Mouse (Mus musculus) ES-Bruce4 (cell line): ENCODE measurements around the gene Odf3b. TPM values are rescaled to one million over a fixed set of nuclear protein-coding genes. Genes with fewer than 3 reads are reported as not detected.
A peak's percentile ranks its signal among the peaks of the same experiment; 100 is the strongest.

Source experiments
- H3K27ac ChIP-seq: 2 replicates; pipeline ENCODE4 v1.5.1; 2012; ENCODE audit warnings: low read length, inconsistent platforms; ENCODE audit not compliant: insufficient read depth
- H3K27me3 ChIP-seq: 2 replicates; pipeline ENCODE4 v1.6.1; 2012; ENCODE audit warnings: mild to moderate bottlenecking, low read length, inconsistent platforms; ENCODE audit not compliant: control insufficient read depth, poor library complexity, insufficient read depth, severe bottlenecking
- H3K36me3 ChIP-seq: 2 replicates; pipeline ENCODE4 v1.6.1; 2012; ENCODE audit warnings: inconsistent platforms, mild to moderate bottlenecking, low read length, moderate library complexity; ENCODE audit not compliant: control insufficient read depth, poor library complexity, insufficient read depth, severe bottlenecking
- H3K4me1 ChIP-seq: one replicate; pipeline ENCODE4 v1.8.1; 2011; ENCODE audit warnings: low read length; ENCODE audit not compliant: control insufficient read depth, insufficient read depth
- H3K4me3 ChIP-seq: 2 replicates; pipeline ENCODE4 v1.5.1; 2011; ENCODE audit warnings: low read depth, mild to moderate bottlenecking, low read length
- H3K9ac ChIP-seq: 2 replicates; pipeline ENCODE4 v1.6.1; 2012; ENCODE audit warnings: low read depth, mild to moderate bottlenecking, inconsistent platforms; ENCODE audit not compliant: poor library complexity, severe bottlenecking
- H3K9me3 ChIP-seq: replicated peaks from 2 replicates; pipeline ENCODE4 v1.6.1; 2012; ENCODE audit warnings: mild to moderate bottlenecking, low read length, inconsistent platforms; ENCODE audit not compliant: control insufficient read depth, poor library complexity, insufficient read depth, severe bottlenecking
- CTCF ChIP-seq: IDR thresholded peaks from one replicate; pipeline ENCODE4 v1.8.1; 2011; ENCODE audit warnings: low read depth, low read length
- EP300 ChIP-seq: IDR thresholded peaks from 2 replicates; pipeline ENCODE4 v1.6.1; 2011; ENCODE audit warnings: low read depth, low read length; ENCODE audit not compliant: insufficient read depth
- POLR2A ChIP-seq: IDR thresholded peaks from one replicate; pipeline ENCODE4 v1.8.1; 2011; ENCODE audit warnings: low read length; ENCODE audit not compliant: insufficient read depth
- polyA plus RNA-seq: library from polyadenylated mRNA; stranded (reverse); fragments of >200 nt; gene quantifications from 2 replicates; pipeline ENCODE4 v1.2.4, GENCODE M21; 2011; ENCODE audit warnings: low read depth; ENCODE audit not compliant: missing spikeins, insufficient read depth, insufficient read length

Odf3b gene
- polyA plus RNA-seq, 1 experiment = 2.6 TPM

DNA sequence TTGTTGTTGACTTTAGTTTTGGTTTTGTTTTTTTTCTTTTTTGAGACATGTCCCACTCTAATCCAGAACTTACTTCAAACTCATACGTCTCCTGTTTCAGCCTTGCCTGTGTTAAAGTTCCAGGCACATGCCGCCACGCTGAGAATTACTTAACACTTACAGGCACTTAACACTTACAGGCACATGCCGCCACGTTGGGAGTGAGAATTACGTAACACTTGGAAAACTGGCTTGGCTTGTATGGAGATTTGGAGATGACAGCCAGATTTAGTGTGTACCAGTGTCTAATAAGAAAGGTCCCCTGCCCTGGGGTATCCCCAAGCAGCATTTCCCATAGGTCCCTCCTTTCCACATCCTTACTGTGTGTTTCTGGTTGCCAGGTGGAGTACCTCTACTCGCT, 16.0 kb downstream of the Odf3b start:
- Histone ChIP-seq H3K4me1 (no peaks in the 10 kb centered on the region), H3K9me3 (no peaks in the 10 kb centered on the region), H3K36me3 (peaks cover 79% of the 10 kb centered on the region), H3K9ac (no peak overlapping the region), H3K27ac (no peak overlapping the region), H3K27me3 (no peaks in the 10 kb centered on the region), H3K4me3 (no peak overlapping the region)
- TF ChIP-seq POLR2A (no peak), CTCF (no peak), EP300 (no peak)

DNA sequence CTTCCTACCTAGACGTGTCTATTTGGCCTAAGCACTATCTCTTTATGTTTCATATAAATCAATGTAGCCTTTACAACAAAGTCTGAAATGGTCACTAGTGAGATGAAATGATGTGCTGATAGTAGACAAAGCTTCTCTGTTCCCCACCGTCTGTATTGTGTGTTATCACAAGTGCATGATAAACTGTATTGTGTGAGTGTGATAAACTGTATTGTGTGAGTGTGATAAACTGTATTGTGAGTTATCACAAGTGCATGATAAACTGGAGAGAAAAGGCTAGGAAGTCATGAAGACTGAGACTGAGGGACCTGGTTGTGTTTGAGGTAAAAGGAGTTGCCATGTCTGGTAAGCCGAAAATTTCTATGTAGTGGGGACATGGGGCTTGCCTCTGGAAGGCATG, 20.3 kb downstream of the Odf3b start:
- no peaks in the 10 kb centered on the region for H3K27me3 ChIP-seq
- no peak overlapping the region for H3K4me3 ChIP-seq
- TF ChIP-seq CTCF (no peak), POLR2A (no peak), EP300 (no peak)
- peaks cover 2% of the 10 kb centered on the region for H3K4me1 ChIP-seq
- H3K36me3 ChIP-seq = peaks cover 40% of the 10 kb centered on the region
- H3K9me3 ChIP-seq = no peaks in the 10 kb centered on the region
- no peak overlapping the region for H3K27ac ChIP-seq
- no peak overlapping the region for H3K9ac ChIP-seq

DNA sequence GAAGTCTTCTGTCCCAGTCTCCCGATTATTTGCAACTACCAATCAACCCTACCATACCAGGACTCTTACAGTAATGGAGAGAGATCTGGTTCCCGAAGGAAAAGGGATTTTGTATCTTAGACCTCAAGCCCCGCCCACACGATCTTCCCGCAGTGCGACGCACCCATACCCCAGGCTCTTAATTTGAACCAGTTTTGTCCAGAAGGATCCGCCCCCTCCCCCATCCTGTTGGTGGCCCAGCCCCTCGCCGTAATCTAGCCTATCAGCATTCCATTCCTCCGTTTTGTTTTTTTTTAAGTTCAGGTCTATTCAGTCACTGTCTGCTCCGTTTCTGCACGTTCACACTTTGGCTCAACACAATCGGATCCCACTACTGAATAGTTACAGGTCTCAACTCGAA, 22.7 kb downstream of the Odf3b start:
- H3K27me3 ChIP-seq = no peaks in the 10 kb centered on the region
- H3K9me3 ChIP-seq = no peaks in the 10 kb centered on the region
- peak overlapping the region; percentile 98 for H3K4me3 ChIP-seq
- H3K27ac ChIP-seq = peak overlapping the region; percentile 67
- TF ChIP-seq EP300 = peak; percentile 77; the same call in 1 of the 2 replicates
- TF ChIP-seq POLR2A = peak; percentile 15
- TF ChIP-seq CTCF = no peak
- H3K9ac ChIP-seq = peak overlapping the region; percentile 84
- peaks cover 16% of the 10 kb centered on the region for H3K36me3 ChIP-seq
- peaks cover 2% of the 10 kb centered on the region for H3K4me1 ChIP-seq

DNA sequence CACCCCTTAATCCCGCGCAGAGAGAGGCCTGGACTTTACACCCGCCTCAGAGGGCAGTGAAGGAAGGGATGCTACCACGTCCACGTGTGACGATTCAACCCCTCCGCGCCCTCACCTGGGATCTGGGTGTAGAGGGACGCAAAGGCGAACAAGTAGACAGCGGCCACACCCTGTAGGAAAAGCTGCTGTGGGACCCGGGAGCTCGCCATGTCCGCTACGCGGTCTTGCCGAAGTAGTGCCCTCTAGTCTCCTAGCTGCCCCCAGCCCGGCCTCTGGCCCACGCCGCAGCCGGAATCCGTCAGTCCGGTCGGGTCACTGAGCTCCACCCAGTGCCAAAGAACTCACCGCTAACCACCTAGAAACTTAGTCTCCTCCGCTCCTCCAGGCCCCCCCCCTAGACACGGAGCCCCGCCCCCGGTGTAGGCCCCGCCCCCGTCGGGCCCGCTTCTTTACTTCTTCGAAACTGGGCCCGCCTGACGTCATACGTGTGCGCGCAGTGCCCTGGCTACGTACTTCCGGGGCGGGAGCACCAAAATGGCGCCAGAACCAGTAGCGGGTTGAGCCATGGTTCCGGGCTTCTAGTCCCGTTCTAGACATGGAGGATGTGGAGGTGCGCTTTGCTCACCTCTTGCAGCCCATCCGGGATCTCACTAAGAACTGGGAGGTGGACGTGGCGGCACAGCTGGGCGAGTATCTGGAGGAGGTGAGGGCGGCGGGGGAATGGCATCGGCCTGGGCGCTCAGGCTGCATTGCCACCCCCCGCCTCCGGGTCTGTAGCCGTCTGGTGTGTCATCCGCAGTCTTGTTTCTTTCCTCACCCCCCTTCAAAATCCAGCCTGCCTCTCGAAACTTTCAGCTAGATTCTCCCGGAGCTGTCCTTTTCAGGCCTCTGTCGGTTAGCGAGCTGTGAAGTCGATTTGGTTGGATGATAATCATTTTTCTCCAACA, 23.6 kb downstream of the Odf3b start, which contains the start of the genes Lmf2 and Ncaph2:
Gene Lmf2 (minus strand): TSS at position 419 of the 947 bp plus-strand sequence.
Gene Ncaph2 (plus strand): TSS at position 479 of the 947 bp plus-strand sequence.
- H3K27me3 ChIP-seq = no peaks in the 10 kb centered on the region
- H3K9ac ChIP-seq = peak within 1 kb of the TSS; percentile 84
- peak within 1 kb of the TSS; percentile 67 for H3K27ac ChIP-seq
- TF ChIP-seq POLR2A = peak; percentile 13
- TF ChIP-seq EP300 = no peak
- H3K4me1 ChIP-seq = peaks cover 2% of the 10 kb centered on the region
- peaks cover 13% of the 10 kb centered on the region for H3K36me3 ChIP-seq
- H3K9me3 ChIP-seq = no peaks in the 10 kb centered on the region
- H3K4me3 ChIP-seq = peak within 1 kb of the TSS; percentile 98

DNA sequence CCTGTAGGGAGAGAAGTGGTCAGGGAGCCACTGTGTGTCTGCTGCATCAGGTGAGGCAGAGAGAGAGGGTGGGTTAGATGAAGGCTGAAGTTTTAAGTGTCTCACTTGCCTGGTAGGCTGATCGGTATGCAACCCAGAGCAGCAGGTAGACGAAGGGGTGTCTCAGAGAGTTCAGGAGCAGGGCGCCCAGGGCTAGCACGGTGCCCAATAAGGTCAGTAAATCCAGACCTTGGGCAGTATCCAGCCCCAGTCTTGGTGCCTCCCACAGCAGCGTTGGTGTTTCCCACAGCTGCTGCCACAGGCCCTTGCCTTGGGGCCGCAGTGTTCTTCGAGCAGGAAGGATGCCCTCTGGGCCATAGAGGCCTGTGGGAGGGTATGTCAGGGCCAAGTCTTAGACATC, 24.6 kb downstream of the Odf3b start:
- TF ChIP-seq EP300 = no peak
- no peak for TF ChIP-seq POLR2A
- TF ChIP-seq CTCF = no peak
- no peaks in the 10 kb centered on the region for H3K9me3 ChIP-seq
- H3K9ac ChIP-seq = peak overlapping the region; percentile 84
- peaks cover 4% of the 10 kb centered on the region; the same call in 1 of the 2 replicates for H3K36me3 ChIP-seq
- H3K27ac ChIP-seq = no peak overlapping the region
- no peaks in the 10 kb centered on the region for H3K27me3 ChIP-seq
- peak overlapping the region; percentile 82 for H3K4me3 ChIP-seq
- H3K4me1 ChIP-seq = peaks cover 2% of the 10 kb centered on the region

DNA sequence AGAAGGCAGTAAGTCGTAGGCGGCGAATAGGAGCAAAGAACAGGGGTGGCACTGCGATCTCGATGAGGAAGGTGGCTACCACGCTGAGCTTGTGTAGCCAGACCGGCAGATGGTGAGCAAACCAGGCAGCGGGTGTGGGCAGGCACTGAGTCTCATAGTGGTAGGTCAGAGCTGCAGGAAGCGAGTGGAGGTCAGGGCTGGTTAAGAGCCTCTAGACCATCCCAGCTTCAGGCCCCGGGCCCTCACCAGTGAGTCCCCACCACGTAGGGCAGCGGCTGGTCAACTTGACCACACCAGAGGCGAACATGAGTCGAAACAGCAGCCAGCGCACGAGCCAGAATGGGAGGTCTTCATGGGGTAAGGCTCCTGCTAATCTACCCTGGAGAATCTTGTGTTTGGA, 25.2 kb downstream of the Odf3b start:
- H3K4me3 ChIP-seq = no peak overlapping the region
- H3K9ac ChIP-seq = no peak overlapping the region
- H3K36me3 ChIP-seq = peaks cover 4% of the 10 kb centered on the region; the same call in 1 of the 2 replicates

More for the DNA sequence above, 25.2 kb downstream of the Odf3b start:
- H3K27ac ChIP-seq = no peak overlapping the region
- no peak for TF ChIP-seq EP300
- no peak for TF ChIP-seq CTCF
- TF ChIP-seq POLR2A = no peak
- no peaks in the 10 kb centered on the region for H3K9me3 ChIP-seq
- H3K4me1 ChIP-seq = peaks cover 2% of the 10 kb centered on the region
- H3K27me3 ChIP-seq = no peaks in the 10 kb centered on the region
